Mouse (Mus musculus): ENCODE data around the gene Ttc37. TPM values are rescaled to one million over a fixed set of nuclear protein-coding genes. Genes with fewer than 3 reads are reported as not detected.
A peak's percentile ranks its signal among the peaks of the same experiment; 100 is the strongest.

Ttc37 gene
- total and polyA plus RNA-seq, 3 experiments, result 16.8 to 116 (median 20.3) TPM

- DNase-seq (ENCODE audit: low read depth, low spot score), result no peak
- H3K4me3 ChIP-seq (ENCODE audit: control insufficient read depth in 1 of 2, insufficient read depth in 1 of 2, low read depth in 2 of 2, low read length in 2 of 2), result no peak overlapping the region
- H3K27ac ChIP-seq (ENCODE audit: control insufficient read depth, low read depth, low read length), result no peak overlapping the region
- no peaks in the 10 kb centered on the region for H3K27me3 ChIP-seq (ENCODE audit: control insufficient read depth in 1 of 2, insufficient read depth in 2 of 2, low read length in 2 of 2)
- no peaks in the 10 kb centered on the region for H3K4me1 ChIP-seq (ENCODE audit: control insufficient read depth in 1 of 2, insufficient read depth in 2 of 2, low read length in 2 of 2)
- no peaks in the 10 kb centered on the region for H3K36me3 ChIP-seq (ENCODE audit: control insufficient read depth in 1 of 2, insufficient read depth in 2 of 2, low read length in 2 of 2)
- H3K79me2 ChIP-seq (ENCODE audit: control insufficient read depth, insufficient read depth, low read length, poor library complexity), result no peaks in the 10 kb centered on the region
- TF ChIP-seq USF2 (IDR thresholded peaks at IDR 0.05; ENCODE audit: borderline replicate concordance in 1 of 2, insufficient read depth in 1 of 2, low read depth in 1 of 2, low read length in 2 of 2), result no peak
- no peak for TF ChIP-seq TAL1 (IDR thresholded peaks at IDR 0.05; ENCODE audit: low read length)
- no peak for TF ChIP-seq SMC3 (IDR thresholded peaks at IDR 0.05; ENCODE audit: low read depth, low read length)
- no peak for TF ChIP-seq ZC3H11A (IDR thresholded peaks at IDR 0.05; ENCODE audit: low read depth, low read length)
- TF ChIP-seq TBP (IDR thresholded peaks at IDR 0.05; ENCODE audit: low read depth, low read length), result no peak
- no peak for TF ChIP-seq ETS1 (IDR thresholded peaks at IDR 0.05; ENCODE audit: low read depth, low read length)
- no peak; the same call in 1 of the 2 replicates for TF ChIP-seq MAFK (IDR thresholded peaks at IDR 0.05; ENCODE audit: borderline replicate concordance, low read depth, low read length)
- no peak for TF ChIP-seq BHLHE40 (IDR thresholded peaks at IDR 0.05; ENCODE audit: borderline replicate concordance, low read depth, low read length)
- TF ChIP-seq GATA1 (IDR thresholded peaks at IDR 0.05; ENCODE audit: low read depth, low read length), result no peak
- no peak for TF ChIP-seq JUND (IDR thresholded peaks at IDR 0.05; ENCODE audit: low read depth, low read length)
- TF ChIP-seq POLR2AphosphoS5 (IDR thresholded peaks at IDR 0.05; ENCODE audit: borderline replicate concordance, low read depth, low read length), result no peak
- no peak for TF ChIP-seq GABPA (IDR thresholded peaks at IDR 0.05; ENCODE audit: low read depth, low read length)
- no peak for TF ChIP-seq ELF1 (IDR thresholded peaks at IDR 0.05; ENCODE audit: low read depth, low read length)
- no peak for TF ChIP-seq MYB (IDR thresholded peaks at IDR 0.05; ENCODE audit: low read depth, low read length)
- TF ChIP-seq RAD21 (IDR thresholded peaks at IDR 0.05; ENCODE audit: low read depth, low read length), result no peak
- no peak for TF ChIP-seq MXI1 (IDR thresholded peaks at IDR 0.05; ENCODE audit: low read depth, low read length)
- no peak for TF ChIP-seq CHD1 (IDR thresholded peaks at IDR 0.05; ENCODE audit: low read depth, low read length)
- no peak for TF ChIP-seq MEF2A (IDR thresholded peaks at IDR 0.05; ENCODE audit: extremely low read depth, insufficient replicate concordance, low read depth, low read length, poor library complexity, severe bottlenecking)
- TF ChIP-seq MAX (IDR thresholded peaks at IDR 0.05; ENCODE audit: low read length), result no peak
- H3K9ac ChIP-seq (ENCODE audit: control insufficient read depth, low read depth, low read length, poor library complexity, severe bottlenecking), result no peak overlapping the region
- no peaks in the 10 kb centered on the region for H3K9me3 ChIP-seq (replicated peaks; ENCODE audit: insufficient read depth, low read length)
These were observed 116.4 kb downstream of the Ttc37 start for GRCm38 (mm10) chr13:76214928-76215327.

GRCm38 (mm10) chr13:76215397-76215796 lies 116.9 kb downstream of the Ttc37 start:
- peak; percentile 37 for DNase-seq (ENCODE audit: low read depth, low spot score)
- Histone ChIP-seq H3K27me3 (ENCODE audit: control insufficient read depth in 1 of 2, insufficient read depth in 2 of 2, low read length in 2 of 2) (no peaks in the 10 kb centered on the region), H3K9me3 (replicated peaks; ENCODE audit: insufficient read depth, low read length) (no peaks in the 10 kb centered on the region), H3K36me3 (ENCODE audit: control insufficient read depth in 1 of 2, insufficient read depth in 2 of 2, low read length in 2 of 2) (no peaks in the 10 kb centered on the region), H3K27ac (ENCODE audit: control insufficient read depth, low read depth, low read length) (no peak overlapping the region), H3K9ac (ENCODE audit: control insufficient read depth, low read depth, low read length, poor library complexity, severe bottlenecking) (no peak overlapping the region), H3K79me2 (ENCODE audit: control insufficient read depth, insufficient read depth, low read length, poor library complexity) (no peaks in the 10 kb centered on the region), H3K4me3 (ENCODE audit: control insufficient read depth in 1 of 2, insufficient read depth in 1 of 2, low read depth in 2 of 2, low read length in 2 of 2) (no peak overlapping the region), H3K4me1 (ENCODE audit: control insufficient read depth in 1 of 2, insufficient read depth in 2 of 2, low read length in 2 of 2) (no peaks in the 10 kb centered on the region)
- TF ChIP-seq CTCF (IDR thresholded peaks at IDR 0.05 in 2 of 3, conservative IDR thresholded peaks at IDR 0.05 in 1 of 3; ENCODE audit: control insufficient read depth in 1 of 3, insufficient read depth in 1 of 3, low read depth in 2 of 3, low read length in 3 of 3, poor library complexity in 1 of 3, severe bottlenecking in 1 of 3) (peak in 2 of 3 experiments; percentile 42 to 59; a peak in 4 of 6 replicates), ZC3H11A (IDR thresholded peaks at IDR 0.05; ENCODE audit: low read depth, low read length) (peak; percentile 40; the same call in 1 of the 2 replicates), RAD21 (IDR thresholded peaks at IDR 0.05; ENCODE audit: low read depth, low read length) (peak; percentile 60), NRF1 (IDR thresholded peaks at IDR 0.05; ENCODE audit: insufficient read depth, low read depth, low read length, poor library complexity, severe bottlenecking) (no peak), SMC3 (IDR thresholded peaks at IDR 0.05; ENCODE audit: low read depth, low read length) (peak; percentile 53)

Other genes with a start within 250 kb of the Ttc37 start
- gene Rhobtb3, start 154.8 kb upstream of the Ttc37 start, total RNA-seq (2012; rRNA removed), result not detected in 2 replicates
- gene Rhobtb3, start 154.8 kb upstream of the Ttc37 start, polyA plus RNA-seq (2012; ENCODE audit: insufficient read depth in 1 of 2, insufficient read length in 2 of 2, low read depth in 1 of 2, low replicate concordance in 2 of 2, missing spikeins in 1 of 2), result not detected
- gene Spata9, start 131.6 kb upstream of the Ttc37 start, total RNA-seq (2012; rRNA removed), result not detected in 2 replicates
- under 1 TPM in 1 of 2 experiments, not detected in 1; 0.78 TPM for gene Spata9, start 131.6 kb upstream of the Ttc37 start, polyA plus RNA-seq (2012; ENCODE audit: insufficient read depth in 1 of 2, insufficient read length in 2 of 2, low read depth in 1 of 2, low replicate concordance in 2 of 2, missing spikeins in 1 of 2)
- 72.1 and 82.0 TPM in 2 replicates for gene Rfesd, start 80.0 kb upstream of the Ttc37 start, total RNA-seq (2012; rRNA removed)
- 10 to 100 TPM in 1 of 2 experiments, not detected in 1; 38.3 TPM for gene Rfesd, start 80.0 kb upstream of the Ttc37 start, polyA plus RNA-seq (2012; ENCODE audit: insufficient read depth in 1 of 2, insufficient read length in 2 of 2, low read depth in 1 of 2, low replicate concordance in 2 of 2, missing spikeins in 1 of 2)
- gene Gpr150, start 41.7 kb upstream of the Ttc37 start, total RNA-seq (2012; rRNA removed), result not detected in 2 replicates
- gene Gpr150, start 41.7 kb upstream of the Ttc37 start, polyA plus RNA-seq (2012; ENCODE audit: insufficient read depth in 1 of 2, insufficient read length in 2 of 2, low read depth in 1 of 2, low replicate concordance in 2 of 2, missing spikeins in 1 of 2), result not detected
- gene Arsk, start 74 bp upstream of the Ttc37 start, total RNA-seq (2012; rRNA removed), result 3.3 and 4.3 TPM in 2 replicates
- 1 to 10 TPM in 1 of 2 experiments, not detected in 1; 2.7 TPM for gene Arsk, start 74 bp upstream of the Ttc37 start, polyA plus RNA-seq (2012; ENCODE audit: insufficient read depth in 1 of 2, insufficient read length in 2 of 2, low read depth in 1 of 2, low replicate concordance in 2 of 2, missing spikeins in 1 of 2)
- gene Fam81b, start 206.3 kb downstream of the Ttc37 start, total RNA-seq (2012; rRNA removed), result not detected in 2 replicates
- not detected for gene Fam81b, start 206.3 kb downstream of the Ttc37 start, polyA plus RNA-seq (2012; ENCODE audit: insufficient read depth in 1 of 2, insufficient read length in 2 of 2, low read depth in 1 of 2, low replicate concordance in 2 of 2, missing spikeins in 1 of 2)

Measured in MEL (cell line).